Mouse (Mus musculus) intestine, embryonic 15.5 days (tissue): ENCODE data around the gene Plg. TPM values are rescaled to one million over a fixed set of nuclear protein-coding genes. Genes with fewer than 3 reads are reported as not detected.

Source experiments
- polyA plus RNA-seq: library from polyadenylated mRNA; unstranded; fragments of >200 nt; fragmentation: Nextera tagmentation; extraction: Ambion mirVana; gene quantifications from 2 replicates; pipeline ENCODE4 v1.2.1, GENCODE M21; 2015

Plg gene
- polyA plus RNA-seq, 1 experiment from 2014 or later: 3.7 TPM

Other genes starting within 250 kb of the Plg start
- 33.0 and 43.9 TPM in 2 replicates for gene Map3k4, start 59.8 kb upstream of the Plg start, polyA plus RNA-seq
- gene Slc22a3, start 129.1 kb downstream of the Plg start, polyA plus RNA-seq: 0.16 and 0.21 TPM in 2 replicates
- 0.08 TPM in 1 of 2 replicates, not detected in the other for gene Slc22a2, start 205.5 kb downstream of the Plg start, polyA plus RNA-seq